Comparison of ENCODE assay signal across 8 mouse cellular contexts in genomic region chr11:105126520-105127029, GRCm38 (mm10). TPM values are rescaled to one million over a fixed set of nuclear protein-coding genes. Genes with fewer than 3 reads are reported as not detected.
DNase-seq lines count a peak whose midpoint lies in the region; ATAC-seq lines count a peak whose summit lies in the region.

No protein-coding gene starts in this region.

- H3K4me3 ChIP-seq in lung, embryonic 16.5 days (ENCODE audit: low read length) = peak overlapping the region; percentile 74
- H3K4me3 ChIP-seq in embryonic facial prominence, embryonic 10.5 days = peak overlapping the region; percentile 93
- H3K4me3 ChIP-seq in hindbrain, embryonic 14.5 days (replicated peaks; ENCODE audit: low read length) = peak overlapping the region; percentile 94
- H3K4me3 ChIP-seq in midbrain, embryonic 10.5 days = peak overlapping the region; percentile 99

- peak overlapping the region; percentile 95 for H3K4me2 ChIP-seq in lung, embryonic 16.5 days (ENCODE audit: low read depth, low read length)
- H3K4me2 ChIP-seq in hindbrain, embryonic 14.5 days (replicated peaks) = peak overlapping the region; percentile 88

- peak; percentile 11; the same call in 1 of the 2 replicates for ATAC-seq in lung, embryonic 16.5 days (ENCODE audit: low read depth)
- ATAC-seq in hindbrain, embryonic 14.5 days (ENCODE audit: low FRiP score) = peak; percentile 44

- H3K36me3 ChIP-seq in lung, embryonic 16.5 days (ENCODE audit: control insufficient read depth, insufficient read depth, low read length) = peaks cover 10% of the 10 kb centered on the region
- peaks cover 30% of the 10 kb centered on the region for H3K36me3 ChIP-seq in embryonic facial prominence, embryonic 10.5 days (replicated peaks)
- H3K36me3 ChIP-seq in hindbrain, embryonic 14.5 days (replicated peaks; ENCODE audit: control insufficient read depth, insufficient read depth) = peaks cover 18% of the 10 kb centered on the region
- H3K36me3 ChIP-seq in midbrain, embryonic 10.5 days = peaks cover 30% of the 10 kb centered on the region

- H3K9ac ChIP-seq in lung, embryonic 16.5 days (ENCODE audit: low read length) = peak overlapping the region; percentile 69
- peak overlapping the region; percentile 75 for H3K9ac ChIP-seq in hindbrain, embryonic 14.5 days

- no peaks in the 10 kb centered on the region for H3K27me3 ChIP-seq in lung, embryonic 16.5 days (ENCODE audit: control insufficient read depth, insufficient read depth, low read depth, low read length)
- H3K27me3 ChIP-seq in embryonic facial prominence, embryonic 10.5 days (replicated peaks; ENCODE audit: low read depth, poor library complexity, severe bottlenecking) = no peaks in the 10 kb centered on the region
- H3K27me3 ChIP-seq in hindbrain, embryonic 14.5 days (ENCODE audit: control insufficient read depth, insufficient read depth, low read length) = no peaks in the 10 kb centered on the region
- no peaks in the 10 kb centered on the region for H3K27me3 ChIP-seq in midbrain, embryonic 10.5 days (ENCODE audit: low read depth, poor library complexity, severe bottlenecking)

- H3K9me3 ChIP-seq in lung, embryonic 16.5 days (ENCODE audit: control insufficient read depth, low read length) = 0 out of 2 replicates have a peak, but pooled peaks cover 2% of the 10 kb centered on the region
- H3K9me3 ChIP-seq in embryonic facial prominence, embryonic 10.5 days = no peaks in the 10 kb centered on the region
- 0 out of 2 replicates have a peak, but pooled peaks cover 4% of the 10 kb centered on the region for H3K9me3 ChIP-seq in hindbrain, embryonic 14.5 days (ENCODE audit: control insufficient read depth, low read length)
- no peaks in the 10 kb centered on the region for H3K9me3 ChIP-seq in midbrain, embryonic 10.5 days (replicated peaks)

- WGBS in lung, embryonic 16.5 days = under 1% methylated on average over 49 of the region's 49 CpGs
- WGBS in embryonic facial prominence, embryonic 10.5 days = under 1% methylated on average over 49 of the region's 49 CpGs
- WGBS in hindbrain, embryonic 14.5 days = 0% methylated on average over 49 of the region's 49 CpGs
- under 1% methylated on average over 49 of the region's 49 CpGs for WGBS in midbrain, embryonic 10.5 days

- no peak for DNase-seq in lung, adult 18-20 months
- DNase-seq in embryonic facial prominence, embryonic 10.5 days (ENCODE audit: low spot score) = no peak
- DNase-seq in hindbrain, embryonic 14.5 days (ENCODE audit: low spot score) = no peak
- no peak for DNase-seq in midbrain, embryonic 10.5 days (ENCODE audit: low spot score)
- DNase-seq in T-cell, adult 2 months (ENCODE audit: low spot score) = no peak
- DNase-seq in kidney, adult 9 months = no peak
- DNase-seq in right cerebral cortex, postnatal 36 days (ENCODE audit: low spot score in 2 of 2) = no peak

- peaks cover 9% of the 10 kb centered on the region for H3K4me1 ChIP-seq in lung, embryonic 16.5 days (replicated peaks; ENCODE audit: control insufficient read depth, insufficient read depth, low read length)
- peaks cover 10% of the 10 kb centered on the region for H3K4me1 ChIP-seq in embryonic facial prominence, embryonic 10.5 days
- H3K4me1 ChIP-seq in hindbrain, embryonic 14.5 days (replicated peaks; ENCODE audit: control insufficient read depth, insufficient read depth, low read length) = peaks cover 10% of the 10 kb centered on the region
- H3K4me1 ChIP-seq in midbrain, embryonic 10.5 days = peaks cover 13% of the 10 kb centered on the region

- H3K27ac ChIP-seq in lung, embryonic 16.5 days (ENCODE audit: low read length) = no peak overlapping the region
- peak overlapping the region; percentile 80 for H3K27ac ChIP-seq in embryonic facial prominence, embryonic 10.5 days (replicated peaks)
- peak overlapping the region; percentile 61; the same call in 1 of the 2 replicates for H3K27ac ChIP-seq in hindbrain, embryonic 14.5 days
- peak overlapping the region; percentile 79 for H3K27ac ChIP-seq in midbrain, embryonic 10.5 days (replicated peaks)

RNA-seq across cellular contexts. Expression of gene Mettl2, which starts 0.3 kb away (rescaled TPM):
- polyA plus RNA-seq in lung, embryonic 16.5 days (2015; fragmentation: Nextera tagmentation; extraction: Ambion mirVana) = 32.9 and 33.0 TPM in 2 replicates
- polyA plus RNA-seq in embryonic facial prominence, embryonic 10.5 days (2016; fragmentation: Nextera tagmentation; extraction: Ambion mirVana) = 55.0 and 57.2 TPM in 2 replicates
- polyA plus RNA-seq in hindbrain, embryonic 14.5 days (2014; fragmentation: Nextera tagmentation; extraction: Ambion mirVana) = 25.0 and 27.3 TPM in 2 replicates
- polyA plus RNA-seq in midbrain, embryonic 10.5 days (2016; fragmentation: Nextera tagmentation; extraction: Ambion mirVana) = 51.4 and 56.3 TPM in 2 replicates

RNA-seq across cellular contexts. Expression of gene Gm10842, which starts 20.1 kb away (rescaled TPM):
- polyA plus RNA-seq in lung, embryonic 16.5 days (2015; fragmentation: Nextera tagmentation; extraction: Ambion mirVana) = not detected in 2 replicates
- polyA plus RNA-seq in embryonic facial prominence, embryonic 10.5 days (2016; fragmentation: Nextera tagmentation; extraction: Ambion mirVana) = not detected in 2 replicates
- polyA plus RNA-seq in hindbrain, embryonic 14.5 days (2014; fragmentation: Nextera tagmentation; extraction: Ambion mirVana) = not detected in 2 replicates
- not detected in 2 replicates for polyA plus RNA-seq in midbrain, embryonic 10.5 days (2016; fragmentation: Nextera tagmentation; extraction: Ambion mirVana)

RNA-seq across cellular contexts. Expression of gene Tlk2, which starts 52.0 kb away (rescaled TPM):
- polyA plus RNA-seq in lung, embryonic 16.5 days (2015; fragmentation: Nextera tagmentation; extraction: Ambion mirVana) = 11.6 and 12.7 TPM in 2 replicates
- polyA plus RNA-seq in embryonic facial prominence, embryonic 10.5 days (2016; fragmentation: Nextera tagmentation; extraction: Ambion mirVana) = 23.5 and 28.4 TPM in 2 replicates
- 26.2 and 27.9 TPM in 2 replicates for polyA plus RNA-seq in hindbrain, embryonic 14.5 days (2014; fragmentation: Nextera tagmentation; extraction: Ambion mirVana)
- polyA plus RNA-seq in midbrain, embryonic 10.5 days (2016; fragmentation: Nextera tagmentation; extraction: Ambion mirVana) = 22.8 and 23.8 TPM in 2 replicates
